Mouse (Mus musculus) stomach, postnatal 0 days (tissue): Measurements from ENCODE around the gene Gpx3.

Source experiments
- CTCF ChIP-seq: IDR thresholded peaks from 2 replicates; pipeline ENCODE4 v1.5.1; 2016; ENCODE audit warnings: antibody characterized with exemption, low read depth, mild to moderate bottlenecking, moderate library complexity
- EP300 ChIP-seq: optimal IDR thresholded peaks from 2 replicates; pipeline ENCODE3; 2016; ENCODE audit warnings: antibody characterized with exemption

- TF ChIP-seq CTCF (no peak), EP300 (no peak)
Measured at GRCm38 (mm10) chr11:54953993-54954446, 51.8 kb downstream of the Gpx3 start.
